Mouse (Mus musculus) MEL (cell line): Measurements from ENCODE around the gene Abce1. TPM values are rescaled to one million over a fixed set of nuclear protein-coding genes. Genes with fewer than 3 reads are reported as not detected.

ENCODE experiments used
- DNase-seq: peaks from one replicate; pipeline ENCODE4 v3.0.0; 2011; ENCODE audit warnings: low read depth, low spot score
- H3K27ac ChIP-seq: 2 replicates; pipeline ENCODE4 v1.5.1; 2012; ENCODE audit warnings: low read depth, mild to moderate bottlenecking, control low read depth, low read length, moderate library complexity; ENCODE audit not compliant: control insufficient read depth
- H3K27me3 ChIP-seq, 2 experiments: fragments of 150-350 bp in 1 of 2; sonication (generic) in 1 of 2; 2 replicates each; pipeline ENCODE4 v1.6.1; 2012; ENCODE audit warnings: low read length in 2 of 2, mild to moderate bottlenecking in 2 of 2, improper control_type of control experiment in 1 of 2, moderate library complexity in 1 of 2; ENCODE audit not compliant: insufficient read depth in 2 of 2, control insufficient read depth in 1 of 2
- H3K36me3 ChIP-seq, 2 experiments: 2 replicates each; pipeline ENCODE4 v1.6.1; 2012 to 2014; ENCODE audit warnings: low read length in 2 of 2, improper control_type of control experiment in 1 of 2, inconsistent platforms in 1 of 2, mild to moderate bottlenecking in 1 of 2; ENCODE audit not compliant: insufficient read depth in 2 of 2, control insufficient read depth in 1 of 2
- H3K4me1 ChIP-seq, 2 experiments: fragments of 150-350 bp in 1 of 2; sonication (generic) in 1 of 2; 2 replicates each; pipeline ENCODE4 v1.6.1; 2012; ENCODE audit warnings: low read length in 2 of 2, improper control_type of control experiment in 1 of 2, mild to moderate bottlenecking in 1 of 2; ENCODE audit not compliant: insufficient read depth in 2 of 2, control insufficient read depth in 1 of 2
- H3K4me3 ChIP-seq, 2 experiments: fragments of 150-350 bp in 1 of 2; sonication (generic) in 1 of 2; 2 replicates each; pipeline ENCODE4 v1.5.1; 2012; ENCODE audit warnings: low read depth in 2 of 2, low read length in 2 of 2, mild to moderate bottlenecking in 2 of 2, moderate library complexity in 2 of 2, control low read depth in 1 of 2, improper control_type of control experiment in 1 of 2; ENCODE audit not compliant: control insufficient read depth in 1 of 2, insufficient read depth in 1 of 2
- H3K79me2 ChIP-seq: 2 replicates; pipeline ENCODE4 v1.6.1; 2012; ENCODE audit warnings: mild to moderate bottlenecking, low read length, moderate library complexity; ENCODE audit not compliant: control insufficient read depth, poor library complexity, insufficient read depth
- H3K9ac ChIP-seq: 2 replicates; pipeline ENCODE4 v1.6.1; 2012; ENCODE audit warnings: low read depth, mild to moderate bottlenecking, control low read depth, low read length, moderate library complexity; ENCODE audit not compliant: control insufficient read depth, poor library complexity, severe bottlenecking
- H3K9me3 ChIP-seq: fragments of 150-350 bp; sonication (generic); replicated peaks from 2 replicates; pipeline ENCODE4 v1.6.1; 2012; ENCODE audit warnings: mild to moderate bottlenecking, low read length, improper control_type of control experiment, moderate library complexity; ENCODE audit not compliant: insufficient read depth
- BHLHE40 ChIP-seq: IDR thresholded peaks from 2 replicates; pipeline ENCODE4 v1.6.1; 2012; ENCODE audit warnings: low read depth, mild to moderate bottlenecking, inconsistent platforms, low read length, improper control_type of control experiment, borderline replicate concordance
- CHD1 ChIP-seq: IDR thresholded peaks from 2 replicates; pipeline ENCODE4 v1.6.1; 2012; ENCODE audit warnings: low read depth, mild to moderate bottlenecking, inconsistent platforms, low read length, improper control_type of control experiment
- CTCF ChIP-seq, 3 experiments: IDR thresholded peaks in 2 of 3; conservative IDR thresholded peaks in 1 of 3; 2 replicates each; pipeline ENCODE4 v1.5.1; 2011 to 2012; ENCODE audit warnings: low read length in 3 of 3, low read depth in 2 of 3, mild to moderate bottlenecking in 2 of 3, improper control_type of control experiment in 1 of 3, inconsistent platforms in 1 of 3, mixed read lengths in 1 of 3, moderate library complexity in 1 of 3; ENCODE audit not compliant: control insufficient read depth in 1 of 3, insufficient read depth in 1 of 3, poor library complexity in 1 of 3, severe bottlenecking in 1 of 3
- GABPA ChIP-seq: IDR thresholded peaks from 2 replicates; pipeline ENCODE4 v1.6.1; 2012; ENCODE audit warnings: low read depth, mild to moderate bottlenecking, inconsistent platforms, low read length, improper control_type of control experiment, moderate library complexity
- HCFC1 ChIP-seq: IDR thresholded peaks from 2 replicates; pipeline ENCODE4 v1.6.1; 2012; ENCODE audit warnings: low read depth, mild to moderate bottlenecking, inconsistent platforms, low read length, improper control_type of control experiment, moderate library complexity
- KAT2A ChIP-seq: conservative IDR thresholded peaks from 2 replicates; pipeline ENCODE4 v1.6.1; 2012; ENCODE audit warnings: low read depth, low read length, improper control_type of control experiment, inconsistent platforms
- MAX ChIP-seq: IDR thresholded peaks from 2 replicates; pipeline ENCODE4 v1.6.1; 2011; ENCODE audit warnings: low read length, improper control_type of control experiment
- MEF2A ChIP-seq: IDR thresholded peaks from 2 replicates; pipeline ENCODE4 v1.6.1; 2014; ENCODE audit warnings: low read depth, mild to moderate bottlenecking, inconsistent platforms, low read length, improper control_type of control experiment; ENCODE audit not compliant: poor library complexity, insufficient replicate concordance, severe bottlenecking; ENCODE audit errors: extremely low read depth
- MYB ChIP-seq: IDR thresholded peaks from 2 replicates; pipeline ENCODE4 v1.6.1; 2011; ENCODE audit warnings: mild to moderate bottlenecking, low read depth, low read length, improper control_type of control experiment
- MYC ChIP-seq: IDR thresholded peaks from 2 replicates; pipeline ENCODE4 v1.6.1; 2011; ENCODE audit warnings: low read depth, mild to moderate bottlenecking, low read length, improper control_type of control experiment, moderate library complexity
- POLR2AphosphoS2 ChIP-seq: IDR thresholded peaks from 2 replicates; pipeline ENCODE4 v1.6.1; 2011; ENCODE audit warnings: low read length, improper control_type of control experiment
- RAD21 ChIP-seq: IDR thresholded peaks from 2 replicates; pipeline ENCODE4 v1.6.1; 2011; ENCODE audit warnings: mild to moderate bottlenecking, low read depth, low read length, improper control_type of control experiment
- RCOR1 ChIP-seq: IDR thresholded peaks from 2 replicates; pipeline ENCODE4 v1.6.1; 2012; ENCODE audit warnings: low read depth, mild to moderate bottlenecking, inconsistent platforms, low read length, improper control_type of control experiment
- UBTF ChIP-seq: IDR thresholded peaks from 2 replicates; pipeline ENCODE4 v1.6.1; 2012; ENCODE audit warnings: low read depth, mild to moderate bottlenecking, inconsistent platforms, low read length, improper control_type of control experiment, moderate library complexity, borderline replicate concordance; ENCODE audit not compliant: insufficient read depth
- USF1 ChIP-seq: IDR thresholded peaks from 2 replicates; pipeline ENCODE4 v1.6.1; 2014; ENCODE audit warnings: low read depth, mild to moderate bottlenecking, inconsistent platforms, low read length, improper control_type of control experiment, moderate library complexity
- USF2 ChIP-seq, 2 experiments: IDR thresholded peaks; 2 replicates each; pipeline ENCODE4 v1.6.1; 2011 to 2012; ENCODE audit warnings: improper control_type of control experiment in 2 of 2, low read length in 2 of 2, borderline replicate concordance in 1 of 2, inconsistent platforms in 1 of 2, low read depth in 1 of 2, mild to moderate bottlenecking in 1 of 2; ENCODE audit not compliant: insufficient read depth in 1 of 2
- ZC3H11A ChIP-seq: IDR thresholded peaks from 2 replicates; pipeline ENCODE4 v1.6.1; 2012; ENCODE audit warnings: low read depth, mild to moderate bottlenecking, inconsistent platforms, low read length, improper control_type of control experiment
- ZMIZ1 ChIP-seq: IDR thresholded peaks from 2 replicates; pipeline ENCODE4 v1.6.1; 2012; ENCODE audit warnings: low read depth, mild to moderate bottlenecking, inconsistent platforms, low read length, improper control_type of control experiment, moderate library complexity
- ZNF384 ChIP-seq: IDR thresholded peaks from 2 replicates; pipeline ENCODE4 v1.6.1; 2012; ENCODE audit warnings: low read depth, mild to moderate bottlenecking, inconsistent platforms, low read length, improper control_type of control experiment
- polyA plus RNA-seq, 2 experiments: library from polyadenylated mRNA; stranded (reverse) in 1 of 2; unstranded in 1 of 2; fragments of >175 nt in 1 of 2; fragments of >200 nt in 1 of 2; gene quantifications; 2 replicates each; pipeline versions ENCODE4 v1.2.1 to v1.2.4; 2012; ENCODE audit warnings: low replicate concordance in 2 of 2, low read depth in 1 of 2; ENCODE audit not compliant: insufficient read length in 2 of 2, insufficient read depth in 1 of 2, missing spikeins in 1 of 2
- total RNA-seq: library from RNA; depleted of rRNA; stranded (reverse); fragments of 300-350 nt; gene quantifications from 2 replicates; pipeline ENCODE4 v1.2.3, GENCODE M21; 2012; rRNA removed

Abce1 gene
- total and polyA plus RNA-seq, 3 experiments: 141 to 293 (median 174) TPM

- H3K79me2 ChIP-seq: peaks cover 18% of the 10 kb centered on the region
- peaks cover 0 to 3% of the 10 kb centered on the region in 2 experiments; a peak in 2 of 4 replicates for H3K36me3 ChIP-seq
- H3K9ac ChIP-seq: no peak overlapping the region
- no peaks in the 10 kb centered on the region for H3K27me3 ChIP-seq
- no peak overlapping the region for H3K27ac ChIP-seq
- H3K4me1 ChIP-seq: peaks cover 2 to 3% of the 10 kb centered on the region in 2 experiments; a peak in 2 of 4 replicates
- no peak for DNase-seq
- no peaks in the 10 kb centered on the region for H3K9me3 ChIP-seq
- TF ChIP-seq RCOR1: no peak
- no peak for TF ChIP-seq ZNF384
- no peak for TF ChIP-seq USF1
- TF ChIP-seq MEF2A: no peak
- H3K4me3 ChIP-seq: no peak overlapping the region
Measured at GRCm38 (mm10) chr8:79636151-79636550, 75.4 kb downstream of the Abce1 start.

- Histone ChIP-seq H3K27ac (no peak overlapping the region), H3K79me2 (peaks cover 12% of the 10 kb centered on the region), H3K4me3 (no peak overlapping the region), H3K36me3 (peaks cover 0 to 3% of the 10 kb centered on the region in 2 experiments; a peak in 2 of 4 replicates), H3K4me1 (peaks cover 2 to 3% of the 10 kb centered on the region in 2 experiments; a peak in 2 of 4 replicates), H3K27me3 (no peaks in the 10 kb centered on the region)
- no peak for DNase-seq
- no peak for TF ChIP-seq MYB
- TF ChIP-seq USF1: no peak
- no peak for TF ChIP-seq BHLHE40
- no peak for TF ChIP-seq USF2 (IDR thresholded peaks at IDR 0.05; ENCODE audit: borderline replicate concordance in 1 of 2, insufficient read depth in 1 of 2, low read depth in 1 of 2, low read length in 2 of 2)
- no peak for TF ChIP-seq MAX
- TF ChIP-seq POLR2AphosphoS2: no peak
- no peak for TF ChIP-seq UBTF
- no peak for TF ChIP-seq GABPA
- no peak for TF ChIP-seq HCFC1
- no peak for TF ChIP-seq KAT2A
- TF ChIP-seq ZNF384: no peak
- no peak for TF ChIP-seq ZC3H11A
- TF ChIP-seq MYC: no peak
- TF ChIP-seq ZMIZ1: no peak
- no peak for TF ChIP-seq CTCF (IDR thresholded peaks at IDR 0.05 in 2 of 3, conservative IDR thresholded peaks at IDR 0.05 in 1 of 3; ENCODE audit: control insufficient read depth in 1 of 3, insufficient read depth in 1 of 3, low read depth in 2 of 3, low read length in 3 of 3, poor library complexity in 1 of 3, severe bottlenecking in 1 of 3)
- TF ChIP-seq CHD1: no peak
- no peak for TF ChIP-seq RAD21
- TF ChIP-seq, all 39 proteins: peak for 0
- no peaks in the 10 kb centered on the region for H3K9me3 ChIP-seq
- no peak overlapping the region for H3K9ac ChIP-seq
Measured at GRCm38 (mm10) chr8:79635491-79635890, 76.0 kb downstream of the Abce1 start.

Other genes with a start within 250 kb of the Abce1 start
- gene Otud4, start 72.1 kb downstream of the Abce1 start, total RNA-seq: 42.8 and 45.3 TPM in 2 replicates
- 10 to 100 TPM; 51.7 to 53.4 TPM for gene Otud4, start 72.1 kb downstream of the Abce1 start, polyA plus RNA-seq
- gene Anapc10, start 80 bp upstream of the Abce1 start, total RNA-seq: 16.2 and 17.2 TPM in 2 replicates
- gene Anapc10, start 80 bp upstream of the Abce1 start, polyA plus RNA-seq: 10 to 100 TPM in 1 of 2 experiments, not detected in 1; 19.1 TPM